Mouse (Mus musculus): ENCODE data around the gene Gm15155. TPM values are rescaled to one million over a fixed set of nuclear protein-coding genes. Genes with fewer than 3 reads are reported as not detected.

Gene Gm15155
- not detected for polyA plus RNA-seq (2014; fragmentation: Illumina TruSeq; extraction: RNeasy Lipid Tissue Mini Kit (QIAGEN cat#74804); ENCODE audit: low read depth, low replicate concordance)

GRCm38 (mm10) chrX:155624341-155624841 lies at the start of gene Gm15155:
Gene Gm15155, plus strand, starts transcription at chrX:155624741.

DNA sequence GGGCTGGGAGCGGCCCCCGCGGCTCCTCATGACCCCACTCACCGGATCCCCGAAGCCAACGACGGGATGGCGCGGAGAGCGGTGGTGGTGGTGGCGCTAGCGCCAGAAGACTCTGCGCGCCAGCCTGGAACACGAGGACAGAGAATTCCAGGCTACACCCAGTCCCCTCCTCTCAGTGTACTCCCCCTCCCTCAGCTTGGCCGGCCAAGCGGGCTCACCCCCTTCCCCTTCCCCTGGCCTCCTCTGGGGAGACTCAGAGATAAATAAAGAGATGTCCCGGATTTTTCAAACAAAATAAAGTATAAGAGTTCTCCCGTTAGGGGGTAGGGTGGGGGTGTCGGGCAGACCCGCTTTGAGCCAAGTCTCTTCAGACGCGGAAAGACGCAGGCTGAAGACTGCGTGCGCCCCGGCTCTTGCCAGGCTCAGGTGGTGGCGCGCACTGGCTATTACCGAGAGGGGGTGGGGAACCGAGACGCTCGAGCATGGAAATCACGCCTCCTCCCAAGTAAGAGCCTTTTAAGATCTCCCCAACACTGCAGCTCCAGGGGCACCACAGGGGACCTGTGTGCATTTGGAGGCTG lies 750 bp upstream of the Gm15155 start, which contains the start of gene Ptchd1:
Gene Ptchd1 (minus strand): TSS at position 114 of the 581 bp plus-strand sequence.

Other genes starting within 250 kb of the Gm15155 start
- gene Ptchd1, start 927 bp upstream of the Gm15155 start, polyA plus RNA-seq (2014; fragmentation: Illumina TruSeq; extraction: RNeasy Lipid Tissue Mini Kit (QIAGEN cat#74804); ENCODE audit: low read depth, low replicate concordance): not detected